Mouse (Mus musculus) small intestine, adult 2 months (tissue): ENCODE data around the gene Rab11fip4.

ENCODE experiments used
- CTCF ChIP-seq: fragments of 200-500 bp; IDR thresholded peaks from 2 replicates; pipeline ENCODE4 v1.5.1; 2012; ENCODE audit warnings: low read depth, mild to moderate bottlenecking, control low read depth, inconsistent platforms, low read length, moderate library complexity, mixed read lengths; ENCODE audit not compliant: insufficient replicate concordance, insufficient read length; ENCODE audit errors: extremely low read depth
- POLR2A ChIP-seq: fragments of 200-500 bp; IDR thresholded peaks from 2 replicates; pipeline ENCODE4 v1.6.1; 2012; ENCODE audit warnings: low read depth, mild to moderate bottlenecking, control low read depth, inconsistent platforms, low read length, moderate library complexity

DNA sequence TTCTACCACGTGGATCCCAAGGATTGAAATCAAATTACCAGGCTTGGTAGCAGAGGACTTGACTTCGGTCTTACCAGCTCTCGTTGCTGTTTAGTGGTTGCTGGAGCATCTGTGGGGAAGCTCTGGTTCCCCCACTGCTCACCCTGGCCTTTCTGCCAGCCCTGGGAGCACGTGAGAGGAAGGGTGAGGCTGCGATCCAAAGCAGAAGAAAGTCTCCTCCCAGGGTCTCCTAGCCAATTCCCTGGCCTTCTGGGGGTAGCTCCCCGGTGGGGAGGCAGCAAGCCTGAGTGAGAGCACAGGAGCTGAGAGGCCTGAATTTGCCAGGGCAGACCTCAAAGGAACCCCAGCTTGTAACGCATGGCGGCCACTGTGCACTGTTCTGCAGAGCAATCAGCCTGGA lies 124.3 kb downstream of the Rab11fip4 start:
- TF ChIP-seq CTCF (no peak), POLR2A (no peak)
